Mouse (Mus musculus) heart, embryonic 11.5 days (tissue): Measurements from ENCODE around the gene Myo16. TPM values are rescaled to one million over a fixed set of nuclear protein-coding genes. Genes with fewer than 3 reads are reported as not detected.

ENCODE experiments used
- ATAC-seq: fragments of 200-750 bp; cut with Nextera tagmentation; replicated peaks from 2 replicates; pipeline ENCODE4 v1.8.0; 2017; ENCODE audit warnings: moderate library complexity; ENCODE audit not compliant: insufficient number of reproducible peaks, low FRiP score, low TSS enrichment
- H3K27ac ChIP-seq: fragments of 300-500 bp; sonication (generic); 2 replicates; pipeline ENCODE4 v1.5.1; 2014; ENCODE audit warnings: mild to moderate bottlenecking, low read depth, low read length
- H3K27me3 ChIP-seq: fragments of 300-500 bp; sonication (generic); 2 replicates; pipeline ENCODE4 v1.6.1; 2014; ENCODE audit warnings: mild to moderate bottlenecking, low read length, mixed read lengths; ENCODE audit not compliant: control insufficient read depth, insufficient read depth
- H3K36me3 ChIP-seq: fragments of 300-500 bp; sonication (generic); 2 replicates; pipeline ENCODE4 v1.6.1; 2014; ENCODE audit warnings: mild to moderate bottlenecking, low read length, moderate library complexity, mixed read lengths; ENCODE audit not compliant: control insufficient read depth, insufficient read depth
- H3K4me1 ChIP-seq: fragments of 300-500 bp; sonication (generic); 2 replicates; pipeline ENCODE4 v1.6.1; 2014; ENCODE audit warnings: low read length; ENCODE audit not compliant: control insufficient read depth, insufficient read depth
- H3K4me2 ChIP-seq: fragments of 300-500 bp; sonication (generic); 2 replicates; pipeline ENCODE4 v1.6.1; 2014; ENCODE audit warnings: mild to moderate bottlenecking, moderate library complexity
- H3K4me3 ChIP-seq: fragments of 300-500 bp; sonication (generic); 2 replicates; pipeline ENCODE4 v1.5.1; 2014; ENCODE audit warnings: low read depth, low read length
- H3K9ac ChIP-seq: fragments of 300-500 bp; sonication (generic); 2 replicates; pipeline ENCODE4 v1.6.1; 2014; ENCODE audit warnings: mild to moderate bottlenecking, low read depth, low read length, moderate library complexity
- H3K9me3 ChIP-seq: fragments of 300-500 bp; sonication (generic); replicated peaks from 2 replicates; pipeline ENCODE4 v1.6.1; 2016; ENCODE audit warnings: low read length; ENCODE audit not compliant: control insufficient read depth
- WGBS: fragments of 180-500 bp; shearing (Covaris S2); extraction: QIAGEN DNeasy Blood & Tissue Kit; methylation state at CpG from one replicate; pipeline ENCODE4 v1.1.7; 2014; ENCODE audit not compliant: insufficient replicate concordance; 5-methylcytosine and 5-hydroxymethylcytosine counted together
- polyA plus RNA-seq: library from polyadenylated mRNA; unstranded; fragments of >200 nt; fragmentation: Nextera tagmentation; extraction: Ambion mirVana; gene quantifications from 2 replicates; pipeline ENCODE4 v1.2.1, GENCODE M21; 2014

Myo16 gene
- polyA plus RNA-seq, 1 experiment from 2014 or later = 2.5 TPM

GRCm38 (mm10) chr8:10151692-10152247 lies 1.9 kb upstream of the Myo16 start:
- ATAC-seq = no peak
- Histone ChIP-seq H3K4me2 (no peak overlapping the region), H3K4me3 (no peak overlapping the region), H3K36me3 (no peaks in the 10 kb centered on the region), H3K4me1 (peaks cover 2% of the 10 kb centered on the region; the same call in 1 of the 2 replicates), H3K27ac (no peak overlapping the region), H3K27me3 (peaks cover 31% of the 10 kb centered on the region), H3K9ac (no peak overlapping the region), H3K9me3 (no peaks in the 10 kb centered on the region)
- 76% methylated on average over 6 of the region's 6 CpGs for WGBS

DNA sequence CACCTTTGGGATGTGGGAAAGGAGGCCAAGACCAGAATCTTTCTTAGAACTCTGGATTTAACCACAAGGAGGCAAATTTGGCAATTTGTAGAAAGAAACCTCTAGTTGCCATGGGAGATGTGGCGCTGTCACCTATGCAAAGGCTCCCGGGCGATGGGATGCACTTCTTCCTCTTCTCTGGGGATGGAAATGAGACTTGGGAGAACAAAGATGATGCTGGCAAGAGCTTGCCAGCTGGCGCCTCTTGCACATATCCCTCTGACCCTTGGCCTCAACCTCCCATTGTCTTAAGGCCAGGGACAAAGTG lies 681 bp downstream of the Myo16 start:
- Histone ChIP-seq H3K9me3 (no peaks in the 10 kb centered on the region; the same call in 1 of the 2 replicates), H3K4me1 (peaks cover 2% of the 10 kb centered on the region; the same call in 1 of the 2 replicates), H3K27ac (no peak overlapping the region), H3K36me3 (no peaks in the 10 kb centered on the region), H3K4me2 (peak overlapping the region; percentile 96), H3K4me3 (peak overlapping the region; percentile 63), H3K27me3 (peaks cover 31% of the 10 kb centered on the region), H3K9ac (no peak overlapping the region)
- WGBS = 19% methylated on average over 4 of the region's 4 CpGs
- ATAC-seq = no peak

GRCm38 (mm10) chr8:10155075-10155474 lies 1.4 kb downstream of the Myo16 start:
- WGBS = 95% methylated on average over 16 of the region's 16 CpGs

DNA sequence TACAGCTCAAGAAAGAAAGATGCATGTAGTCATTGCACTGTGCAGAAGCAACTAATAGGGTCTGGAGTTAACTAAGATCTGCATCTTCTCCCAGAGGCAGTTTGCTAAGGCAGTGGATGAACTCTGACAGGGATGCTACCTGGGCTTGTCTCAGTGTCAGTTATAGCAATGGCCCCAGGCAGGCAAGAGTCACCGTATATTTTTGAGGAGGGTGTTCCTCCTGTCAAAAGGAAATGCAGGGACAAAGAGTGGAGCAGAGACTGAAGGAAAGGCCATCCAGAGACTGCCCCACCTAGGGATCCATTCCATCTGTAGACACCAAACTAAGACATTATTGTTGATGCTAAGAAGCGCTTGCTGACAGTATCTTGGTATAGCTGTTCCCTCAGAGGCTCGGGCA lies 7.4 kb downstream of the Myo16 start:
- H3K36me3 ChIP-seq = no peaks in the 10 kb centered on the region
- no peaks in the 10 kb centered on the region for H3K4me1 ChIP-seq
- no peak overlapping the region for H3K27ac ChIP-seq
- H3K4me3 ChIP-seq = no peak overlapping the region
- no peak overlapping the region for H3K9ac ChIP-seq
- H3K4me2 ChIP-seq = no peak overlapping the region
- ATAC-seq = no peak
- peaks cover 3% of the 10 kb centered on the region for H3K27me3 ChIP-seq
- WGBS = 79% methylated on average over 3 of the region's 3 CpGs
- H3K9me3 ChIP-seq = no peaks in the 10 kb centered on the region; the same call in 1 of the 2 replicates

More at GRCm38 (mm10) chr8:10155075-10155474, 1.4 kb downstream of the Myo16 start:
- no peak overlapping the region for H3K9ac ChIP-seq
- H3K4me2 ChIP-seq = no peak overlapping the region
- no peaks in the 10 kb centered on the region for H3K36me3 ChIP-seq
- no peak for ATAC-seq
- H3K4me1 ChIP-seq = peaks cover 2% of the 10 kb centered on the region; the same call in 1 of the 2 replicates
- H3K27ac ChIP-seq = no peak overlapping the region
- no peak overlapping the region for H3K4me3 ChIP-seq
- H3K9me3 ChIP-seq = no peaks in the 10 kb centered on the region; the same call in 1 of the 2 replicates
- peaks cover 31% of the 10 kb centered on the region for H3K27me3 ChIP-seq

GRCm38 (mm10) chr8:10164959-10165358 lies 11.2 kb downstream of the Myo16 start:
- Histone ChIP-seq H3K4me1 (no peaks in the 10 kb centered on the region), H3K27me3 (no peaks in the 10 kb centered on the region), H3K4me2 (no peak overlapping the region), H3K4me3 (no peak overlapping the region), H3K36me3 (no peaks in the 10 kb centered on the region), H3K9ac (no peak overlapping the region), H3K27ac (no peak overlapping the region), H3K9me3 (no peaks in the 10 kb centered on the region)
- ATAC-seq = no peak
- WGBS = 58% methylated on average over 2 of the region's 2 CpGs

DNA sequence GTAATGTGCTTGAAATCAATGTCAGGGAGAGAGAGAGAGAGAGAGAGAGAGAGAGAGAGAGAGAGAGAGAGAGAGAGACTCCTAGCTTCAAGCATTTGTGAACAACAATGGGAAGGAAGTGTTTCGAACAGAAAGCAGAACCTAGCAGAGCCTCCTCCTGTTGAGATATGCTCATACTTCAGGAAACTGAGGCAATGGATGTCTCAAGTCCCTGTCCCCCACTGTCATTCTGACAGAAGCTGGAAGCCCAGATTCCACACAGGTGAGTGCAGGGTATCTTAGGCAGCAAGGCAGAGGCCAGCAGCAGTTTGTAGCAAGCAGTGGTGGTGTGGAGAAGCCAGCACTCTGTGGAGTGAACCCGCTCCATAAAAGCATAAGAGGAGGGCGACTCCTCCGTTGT lies 14.6 kb downstream of the Myo16 start:
- Histone ChIP-seq H3K9ac (no peak overlapping the region), H3K9me3 (no peaks in the 10 kb centered on the region), H3K27ac (no peak overlapping the region), H3K4me2 (no peak overlapping the region), H3K4me1 (no peaks in the 10 kb centered on the region), H3K27me3 (no peaks in the 10 kb centered on the region), H3K36me3 (no peaks in the 10 kb centered on the region), H3K4me3 (no peak overlapping the region)
- 67% methylated on average over 4 of the region's 4 CpGs for WGBS
- no peak for ATAC-seq

DNA sequence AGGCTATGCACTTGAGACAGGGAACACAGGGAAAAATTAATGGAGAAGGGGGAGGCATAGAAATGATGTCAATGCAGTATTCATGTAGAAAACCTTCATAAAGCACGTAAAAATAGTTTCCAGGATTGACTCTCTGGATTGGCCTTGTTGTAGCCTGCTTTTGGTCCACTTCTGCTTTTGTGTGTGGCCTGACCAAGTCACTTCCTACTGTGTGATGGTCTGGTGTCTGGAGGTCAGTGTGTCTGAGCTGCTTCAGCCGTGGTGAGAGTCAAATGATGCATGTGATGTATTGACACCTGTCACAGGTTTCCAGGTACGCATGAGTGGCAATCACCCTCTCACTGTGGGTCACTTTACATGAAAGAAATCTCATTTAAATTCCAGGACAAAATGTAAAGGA lies 16.2 kb downstream of the Myo16 start:
- Histone ChIP-seq H3K4me1 (no peaks in the 10 kb centered on the region), H3K9me3 (no peaks in the 10 kb centered on the region), H3K36me3 (no peaks in the 10 kb centered on the region), H3K4me3 (no peak overlapping the region), H3K27ac (no peak overlapping the region), H3K9ac (no peak overlapping the region), H3K27me3 (no peaks in the 10 kb centered on the region), H3K4me2 (no peak overlapping the region)
- WGBS = 71% methylated on average over 3 of the region's 3 CpGs
- ATAC-seq = no peak

DNA sequence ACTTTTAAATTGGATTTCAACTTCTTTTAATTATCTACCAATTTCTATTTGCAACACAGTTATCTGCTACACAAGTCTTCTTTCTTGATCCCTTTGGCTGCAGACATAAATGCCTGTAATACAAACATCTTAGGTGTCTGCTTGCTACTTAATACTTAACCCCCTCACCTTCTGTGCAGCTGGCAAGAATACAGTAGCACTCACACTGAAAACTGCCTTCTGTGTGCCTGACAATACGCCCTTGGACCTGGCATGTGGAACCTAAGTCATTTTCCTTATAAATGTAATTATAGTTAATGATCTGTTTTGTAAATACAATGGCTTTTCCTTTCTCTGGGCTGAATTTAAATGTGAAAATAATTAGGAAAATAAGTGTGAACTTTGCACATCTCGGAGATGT lies 17.6 kb downstream of the Myo16 start:
- Histone ChIP-seq H3K4me2 (no peak overlapping the region), H3K27me3 (no peaks in the 10 kb centered on the region), H3K4me3 (no peak overlapping the region), H3K27ac (no peak overlapping the region), H3K36me3 (no peaks in the 10 kb centered on the region), H3K9ac (no peak overlapping the region), H3K4me1 (no peaks in the 10 kb centered on the region), H3K9me3 (no peaks in the 10 kb centered on the region)
- 69% methylated on average over 2 of the region's 2 CpGs for WGBS
- ATAC-seq = no peak

- Histone ChIP-seq H3K27me3 (no peaks in the 10 kb centered on the region), H3K36me3 (no peaks in the 10 kb centered on the region), H3K4me2 (no peak overlapping the region), H3K27ac (no peak overlapping the region), H3K9me3 (no peaks in the 10 kb centered on the region), H3K4me3 (no peak overlapping the region), H3K4me1 (no peaks in the 10 kb centered on the region), H3K9ac (no peak overlapping the region)
- ATAC-seq = no peak
- 83% methylated on average over 3 of the region's 3 CpGs for WGBS
Measured at GRCm38 (mm10) chr8:10172278-10172677, 18.6 kb downstream of the Myo16 start.
